Mouse (Mus musculus): ENCODE results near the gene Ltf.

- no peak for TF ChIP-seq POLR2A (IDR thresholded peaks at IDR 0.05; ENCODE audit: borderline replicate concordance, extremely low read depth, low read depth, low read length)
- no peak for TF ChIP-seq CTCF (IDR thresholded peaks at IDR 0.05; ENCODE audit: insufficient read depth, low read length)
Observed at GRCm38 (mm10) chr9:111086137-111086536, 67.1 kb downstream of the Ltf start.

Measured in lung, adult 2 months (tissue).